Mouse (Mus musculus): ENCODE measurements around the gene Gm11985. TPM values are rescaled to one million over a fixed set of nuclear protein-coding genes. Genes with fewer than 3 reads are reported as not detected.
"Not testable (repeated sequence)": the region's sequence is repeated elsewhere in the genome, so short reads cannot be mapped to it uniquely, and the experiment has no call there.

Gm11985 gene
- not detected in 2 replicates for polyA plus RNA-seq (2015; fragmentation: Nextera tagmentation; extraction: Ambion mirVana)

DNA sequence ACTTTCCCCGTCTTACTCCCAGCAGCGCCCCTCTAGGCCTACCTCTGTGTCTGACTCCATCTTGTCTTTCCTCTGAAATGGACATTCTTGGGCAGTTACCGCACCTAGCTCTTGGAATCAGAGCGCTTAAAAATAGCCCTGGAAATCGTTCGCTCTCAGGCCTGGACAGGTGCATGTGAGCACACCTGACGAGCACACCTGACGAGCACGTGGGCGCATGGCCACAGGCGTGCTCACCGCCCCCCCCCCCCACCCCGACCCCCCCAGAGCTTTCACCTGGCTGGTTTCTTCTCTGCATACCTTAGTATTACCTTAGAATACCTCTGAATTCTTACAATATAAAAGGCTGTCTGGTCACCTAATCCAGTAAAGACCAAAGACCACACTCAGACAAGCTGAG lies at the start of gene Gm11985:
Gene Gm11985 (minus strand): TSS at position 101 of the 400 bp plus-strand sequence.
- DNase-seq (ENCODE audit: low spot score), result no peak

DNA sequence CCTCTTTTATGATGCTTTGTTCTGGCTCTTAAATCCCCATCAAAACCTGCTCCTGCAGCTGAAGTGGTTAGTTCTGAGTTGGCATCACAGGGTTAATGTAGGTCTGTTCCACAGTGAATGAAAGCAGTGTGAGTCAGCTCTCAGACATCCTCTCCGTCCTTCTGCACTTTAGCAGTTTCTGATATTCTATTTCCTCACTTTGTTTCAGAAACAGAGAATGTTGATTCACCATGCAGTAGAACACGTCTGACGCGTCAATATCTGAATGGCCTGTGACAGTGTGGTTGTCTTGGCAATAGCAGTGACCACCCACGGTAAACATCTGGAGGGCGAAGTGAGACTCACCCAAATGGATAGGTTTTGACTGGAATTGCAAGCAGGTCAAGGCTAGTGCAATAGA lies 49.3 kb upstream of the Gm11985 start:
- DNase-seq (ENCODE audit: low spot score), result no peak

DNA sequence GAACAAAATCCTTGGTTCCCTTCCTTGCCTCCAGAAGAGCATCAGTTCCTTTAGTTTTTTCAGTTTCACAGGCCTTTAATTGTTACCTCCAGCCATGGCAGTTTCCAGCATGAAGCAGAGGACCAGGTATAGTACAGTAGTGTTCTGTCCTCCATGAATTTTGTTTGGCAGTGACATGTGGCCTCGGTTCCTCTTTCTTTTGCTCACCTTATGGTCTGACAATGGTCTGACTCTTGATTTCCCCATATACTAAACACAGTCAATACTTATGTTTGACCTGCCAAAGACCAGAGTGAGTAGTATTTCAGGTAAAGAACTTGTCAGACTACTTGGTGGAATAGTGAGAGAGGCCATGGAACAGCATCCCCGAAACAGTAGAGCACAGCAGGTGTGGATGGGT lies 48.4 kb upstream of the Gm11985 start:
- DNase-seq (ENCODE audit: low spot score), result no peak

DNA sequence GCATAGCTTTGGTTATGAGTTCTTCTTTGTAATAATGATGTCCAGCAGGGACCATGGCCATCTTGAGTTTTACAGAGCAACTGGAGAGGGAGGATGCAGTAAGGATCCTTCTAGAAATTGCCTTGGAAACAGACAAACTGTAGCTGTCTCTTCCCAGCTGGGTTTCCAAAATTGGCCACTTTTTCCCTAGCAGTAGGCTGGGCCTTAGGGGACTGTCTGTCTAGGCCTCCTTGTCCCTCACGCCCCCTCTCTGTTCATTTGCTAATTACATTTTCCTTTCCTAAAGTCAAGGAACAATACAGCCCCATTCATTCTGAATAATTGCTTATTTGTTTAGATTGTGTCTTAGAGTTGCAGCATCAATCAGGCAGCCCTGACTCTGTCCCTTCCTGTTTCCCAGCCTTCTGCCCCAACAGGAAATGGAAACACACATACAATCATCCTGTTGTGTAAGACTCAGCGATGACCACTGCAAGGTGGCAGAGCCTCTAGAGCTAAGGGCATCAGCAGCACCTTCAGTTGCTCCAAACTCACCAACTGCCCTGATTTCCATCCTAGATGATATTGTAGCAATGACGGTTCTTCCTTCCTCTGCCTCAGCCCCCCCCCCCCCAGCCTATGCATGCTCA lies 46.7 kb upstream of the Gm11985 start:
- DNase-seq (ENCODE audit: low spot score), result no peak

DNA sequence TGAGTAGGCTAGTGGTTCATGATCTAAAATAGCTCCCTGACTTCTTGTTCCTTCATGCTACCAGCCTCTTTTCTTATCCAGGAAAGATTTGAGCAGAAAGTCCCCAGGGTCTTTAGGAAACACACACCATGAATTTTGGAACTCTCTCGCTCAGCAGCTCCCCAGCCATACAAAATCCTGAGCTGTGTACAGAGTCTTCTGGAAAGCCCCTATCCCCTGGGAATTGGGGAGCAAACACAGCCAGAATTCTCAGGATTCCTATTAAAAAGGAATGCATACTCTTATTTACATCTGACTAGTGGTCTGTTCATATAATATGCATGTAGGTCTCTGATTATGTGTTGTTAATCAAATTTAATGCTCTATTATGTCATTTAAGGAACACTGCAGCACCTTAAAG lies 46.1 kb upstream of the Gm11985 start:
- no peak for DNase-seq (ENCODE audit: low spot score)

DNA sequence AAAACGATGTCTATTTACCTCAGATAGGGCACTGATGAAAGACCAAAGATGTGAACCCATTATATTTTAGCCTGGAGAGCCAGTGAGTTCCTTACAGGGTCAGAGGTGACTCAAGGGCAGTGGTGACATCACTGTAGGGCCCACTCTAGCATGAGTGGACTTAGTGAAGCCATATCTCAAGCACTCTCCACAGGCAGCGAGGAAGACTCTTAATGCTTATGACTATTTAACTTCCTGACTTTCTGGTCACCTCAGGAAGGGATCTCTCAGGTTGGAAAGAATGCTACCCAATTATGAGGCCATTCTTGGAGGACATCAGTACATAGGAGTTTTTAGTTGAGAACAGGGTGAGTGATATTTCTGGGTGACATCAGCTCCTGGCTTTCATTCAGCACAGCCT lies 45.0 kb upstream of the Gm11985 start:
- no peak for DNase-seq (ENCODE audit: low spot score)

DNA sequence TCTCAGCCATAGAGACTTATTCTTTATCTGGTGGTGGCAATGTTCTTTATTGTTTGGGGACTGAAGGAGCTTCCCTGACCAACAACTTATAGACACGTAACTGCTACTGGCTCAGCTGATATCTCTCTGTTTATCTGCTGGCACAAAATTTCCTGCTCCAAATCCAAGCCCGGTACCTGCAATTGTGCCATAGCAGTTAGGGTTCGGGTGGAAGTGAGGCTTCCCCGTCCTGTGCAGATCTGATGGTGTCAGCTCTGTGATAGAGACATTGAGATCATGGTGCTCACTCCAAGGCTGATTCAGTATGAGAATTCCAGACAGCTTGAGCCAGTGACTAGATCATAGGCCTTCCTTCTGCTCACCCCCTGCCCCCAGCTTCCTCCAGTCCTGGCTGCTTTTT lies 43.6 kb upstream of the Gm11985 start:
- no peak for DNase-seq (ENCODE audit: low spot score)

DNA sequence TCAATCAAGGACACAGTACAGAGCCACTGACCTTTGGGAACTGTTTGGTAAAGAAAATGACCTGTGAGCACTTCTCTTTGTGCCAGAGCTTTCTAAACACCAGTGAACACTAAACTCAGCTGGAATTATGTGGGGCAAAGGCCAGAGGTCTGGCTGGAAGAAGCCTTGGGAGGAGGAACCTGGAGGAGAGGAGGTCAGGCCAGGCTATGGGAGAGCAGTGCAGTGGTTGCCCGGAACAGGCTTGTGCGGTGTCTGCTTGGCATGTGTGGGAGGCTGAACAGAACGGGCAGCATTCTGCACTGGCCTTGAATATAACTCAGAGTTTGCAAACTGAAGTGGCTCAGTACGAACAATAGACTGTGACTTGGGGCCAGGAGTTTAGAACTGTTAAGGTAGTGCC lies 41.6 kb upstream of the Gm11985 start:
- DNase-seq (ENCODE audit: low spot score), result no peak

DNA sequence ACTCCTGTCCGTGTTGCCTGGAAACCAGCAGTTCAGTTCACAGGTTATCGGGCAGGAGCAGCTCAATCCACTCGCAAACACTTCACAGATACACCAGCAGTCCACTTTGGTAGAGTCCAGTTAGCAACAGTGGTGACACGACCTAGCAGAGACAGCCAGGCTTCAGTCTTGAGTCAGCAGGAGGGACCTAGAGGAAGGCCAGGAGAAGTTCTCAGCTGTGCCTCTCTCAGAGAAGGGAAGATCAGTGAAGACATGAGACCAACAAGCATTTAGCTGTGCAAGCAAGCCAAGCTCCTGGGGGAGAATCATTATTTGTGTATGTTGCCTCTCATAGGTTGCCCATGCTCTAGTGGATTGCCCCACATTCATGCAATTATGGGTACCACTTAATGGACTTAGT lies 39.7 kb upstream of the Gm11985 start:
- DNase-seq (ENCODE audit: low spot score), result no peak

DNA sequence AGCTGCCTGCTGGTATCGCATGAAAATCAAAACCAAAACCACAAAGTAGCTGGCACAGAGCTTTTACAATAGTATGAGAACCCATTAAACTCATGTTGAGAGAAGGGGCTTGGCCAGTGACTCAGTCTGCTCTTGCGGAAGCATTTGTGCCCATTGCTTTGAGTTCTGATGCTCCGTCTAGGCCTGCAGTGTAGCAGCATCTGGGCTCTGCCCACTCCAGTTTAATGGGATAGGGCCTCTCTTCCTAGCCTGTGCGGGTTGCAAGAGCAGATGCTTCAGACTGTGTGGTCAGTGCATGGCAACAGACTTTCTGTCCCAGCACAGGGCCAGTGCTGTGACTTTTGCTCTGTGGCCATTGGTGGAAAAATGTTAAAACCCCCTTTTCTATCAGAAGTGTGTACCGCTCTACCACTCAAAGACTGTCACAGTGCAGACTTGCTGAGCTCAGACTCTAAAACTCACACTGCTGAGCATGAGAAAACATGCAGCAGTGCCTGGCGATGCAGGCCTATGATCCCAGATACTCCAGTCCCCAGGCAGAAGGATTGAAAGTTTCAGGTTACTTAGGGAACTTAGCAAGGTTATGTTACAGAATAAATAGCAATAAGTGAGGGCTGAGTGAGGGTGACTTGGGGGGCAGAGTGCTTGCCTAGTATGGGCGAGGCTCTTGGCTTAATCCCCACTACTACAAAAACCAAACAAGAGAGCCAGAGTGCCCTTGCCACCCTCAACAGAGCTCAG lies 38.6 kb upstream of the Gm11985 start:
- DNase-seq (ENCODE audit: low spot score), result no peak

DNA sequence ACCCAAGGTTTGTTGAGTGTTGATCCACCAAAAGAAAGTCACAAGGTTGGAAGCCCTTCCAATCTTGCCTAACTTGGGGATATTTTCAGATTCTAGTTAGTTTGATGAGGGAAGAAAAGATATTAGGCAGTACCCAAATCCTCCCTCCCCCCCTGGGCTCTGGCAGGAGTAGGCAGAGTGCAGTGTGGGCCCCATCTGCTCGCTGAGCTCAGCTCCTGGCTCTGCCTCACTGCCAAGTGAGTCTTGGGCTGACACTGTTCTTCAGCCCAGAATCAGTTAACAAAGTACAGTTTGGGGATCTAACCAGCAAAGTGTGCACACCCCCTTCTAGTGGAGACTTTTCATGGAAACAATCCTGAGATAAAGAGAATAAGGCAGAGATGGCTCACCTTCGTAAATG lies 37.8 kb upstream of the Gm11985 start:
- no peak for DNase-seq (ENCODE audit: low spot score)

DNA sequence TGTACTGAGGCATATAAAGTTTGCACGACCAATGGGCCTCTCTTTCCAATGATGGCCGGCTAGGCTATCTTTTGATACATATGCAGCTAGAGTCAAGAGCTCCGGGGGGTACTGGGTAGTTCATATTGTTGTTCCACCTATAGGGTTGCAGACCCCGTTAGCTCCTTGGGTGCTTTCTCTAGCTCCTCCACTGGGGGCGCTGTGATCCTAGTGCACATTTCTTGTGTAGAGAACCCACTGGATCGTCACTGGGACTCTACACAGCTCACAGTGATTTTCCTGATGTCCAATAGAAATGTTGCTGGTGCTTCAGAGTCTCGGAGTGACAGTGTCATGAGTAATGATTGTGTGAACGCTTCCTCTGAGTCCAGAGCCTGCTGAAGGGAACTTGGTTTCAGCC lies 33.5 kb upstream of the Gm11985 start:
- DNase-seq (ENCODE audit: low spot score), result not testable (repeated sequence)

DNA sequence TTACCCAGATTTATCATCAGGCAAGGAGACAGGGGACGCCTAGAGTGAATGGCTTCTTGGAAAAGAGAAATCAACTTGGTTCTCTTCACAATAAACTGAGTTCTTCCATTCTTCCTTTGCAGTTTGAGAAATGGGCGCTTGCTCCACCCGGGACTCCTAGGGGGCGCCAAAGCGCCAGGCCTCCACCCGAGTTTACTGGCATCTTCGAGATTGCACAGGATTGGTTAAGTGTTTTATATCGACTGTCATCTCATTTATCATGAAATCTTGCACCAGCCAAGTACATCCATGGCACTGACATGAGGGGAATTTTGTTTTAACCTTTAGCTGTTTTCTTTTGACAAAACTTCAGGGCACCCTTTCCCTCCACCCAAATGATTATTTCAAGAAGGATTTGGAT lies 27.3 kb upstream of the Gm11985 start:
- peak; percentile 42 for DNase-seq (ENCODE audit: low spot score)

DNA sequence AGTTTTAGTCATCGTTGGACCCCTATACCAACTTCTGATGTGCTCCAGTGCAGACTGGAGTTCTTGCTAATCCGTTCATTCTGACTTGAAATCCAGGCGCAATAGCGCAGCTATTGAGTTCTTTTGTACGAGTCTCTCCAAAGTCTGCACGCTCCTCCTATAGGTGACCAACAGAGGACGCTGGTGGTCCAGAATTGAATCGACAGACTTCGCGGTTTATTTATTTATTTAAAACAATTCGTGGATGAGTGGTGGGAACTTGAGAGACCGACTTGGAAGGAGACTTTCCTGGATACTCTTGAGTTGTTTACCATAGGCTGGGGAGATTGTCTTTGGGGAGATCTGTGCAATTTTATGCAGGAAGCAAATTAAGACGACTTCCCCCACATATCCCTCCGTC lies 26.4 kb upstream of the Gm11985 start:
- DNase-seq (ENCODE audit: low spot score), result no peak

DNA sequence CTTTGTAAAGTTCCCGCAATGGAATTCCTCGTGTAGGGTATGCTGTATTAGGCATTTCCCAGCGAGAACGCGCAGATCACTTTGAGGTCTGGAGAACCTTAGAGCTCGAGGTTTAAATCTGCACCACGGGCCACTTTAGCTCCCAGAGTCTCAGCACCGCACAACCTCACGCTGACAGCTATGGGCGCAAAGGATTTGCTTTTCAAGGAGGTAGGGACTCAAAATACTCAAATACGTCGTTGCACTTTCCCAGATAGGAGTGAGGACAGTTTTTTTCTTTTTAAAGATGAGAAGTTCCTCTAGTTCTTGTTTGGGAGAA lies 25.9 kb upstream of the Gm11985 start:
- DNase-seq (ENCODE audit: low spot score), result no peak

DNA sequence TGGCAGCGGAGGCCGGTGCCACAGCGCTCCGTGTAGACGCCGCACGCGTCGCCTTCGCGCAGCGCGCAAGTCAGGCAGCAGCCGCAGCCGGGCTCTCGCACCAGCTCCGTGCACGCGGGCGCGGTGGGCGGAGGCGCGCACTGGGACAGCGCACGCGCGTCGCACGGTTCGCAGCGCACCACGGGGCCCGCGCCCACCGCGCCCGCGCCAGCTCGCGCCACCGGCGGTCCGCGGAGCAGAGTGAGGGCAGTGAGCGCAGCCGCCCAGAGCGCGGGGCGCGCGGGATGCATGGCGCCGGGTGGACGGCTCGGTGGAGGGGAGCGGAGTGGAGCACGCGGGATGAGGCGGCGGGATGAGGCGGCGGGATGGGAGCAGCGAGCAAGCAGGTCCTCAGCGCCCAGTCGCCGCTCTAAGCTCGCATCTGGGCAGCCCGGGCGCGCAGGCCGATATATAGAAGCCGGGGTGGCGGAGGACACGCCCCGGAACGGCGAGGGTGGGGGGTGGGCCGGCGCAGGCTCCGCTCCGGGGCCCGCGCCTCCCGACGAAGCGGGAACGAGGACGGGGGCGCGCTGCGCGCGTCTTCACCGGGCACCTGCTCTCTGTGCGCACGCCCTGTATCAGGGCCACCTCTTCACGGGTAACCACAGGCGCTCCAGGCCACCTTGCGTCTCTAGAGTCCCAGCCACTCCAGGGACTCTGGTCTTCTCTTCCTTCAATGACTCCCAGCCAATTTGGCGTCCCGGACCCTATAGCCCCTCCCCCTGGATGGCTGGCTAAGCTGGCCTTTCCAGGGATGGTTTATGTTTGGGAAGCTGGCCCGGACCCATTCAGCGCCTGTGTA lies 25.4 kb upstream of the Gm11985 start, which contains the start of gene Igfbp3:
Gene Igfbp3 (minus strand): TSS at position 423 of the 841 bp plus-strand sequence.
- DNase-seq (ENCODE audit: low spot score), result peak; percentile 9

DNA sequence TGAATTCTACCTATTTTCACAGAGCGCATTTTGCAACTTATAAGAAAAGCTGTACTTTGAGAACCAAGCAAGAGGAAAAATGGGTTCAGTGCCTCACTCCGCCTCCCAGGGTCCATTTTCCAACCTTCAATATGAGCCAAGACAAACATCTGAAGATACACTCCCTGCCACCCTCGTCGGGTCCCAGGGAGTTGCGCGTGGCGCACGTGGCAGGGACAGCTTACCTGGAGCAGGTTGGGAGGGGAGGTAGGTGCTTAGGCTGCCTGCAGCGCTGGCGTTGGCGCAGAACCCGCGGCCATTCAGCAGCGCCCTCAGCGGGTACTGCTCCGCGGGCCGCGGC lies 24.8 kb upstream of the Gm11985 start:
- no peak for DNase-seq (ENCODE audit: low spot score)

DNA sequence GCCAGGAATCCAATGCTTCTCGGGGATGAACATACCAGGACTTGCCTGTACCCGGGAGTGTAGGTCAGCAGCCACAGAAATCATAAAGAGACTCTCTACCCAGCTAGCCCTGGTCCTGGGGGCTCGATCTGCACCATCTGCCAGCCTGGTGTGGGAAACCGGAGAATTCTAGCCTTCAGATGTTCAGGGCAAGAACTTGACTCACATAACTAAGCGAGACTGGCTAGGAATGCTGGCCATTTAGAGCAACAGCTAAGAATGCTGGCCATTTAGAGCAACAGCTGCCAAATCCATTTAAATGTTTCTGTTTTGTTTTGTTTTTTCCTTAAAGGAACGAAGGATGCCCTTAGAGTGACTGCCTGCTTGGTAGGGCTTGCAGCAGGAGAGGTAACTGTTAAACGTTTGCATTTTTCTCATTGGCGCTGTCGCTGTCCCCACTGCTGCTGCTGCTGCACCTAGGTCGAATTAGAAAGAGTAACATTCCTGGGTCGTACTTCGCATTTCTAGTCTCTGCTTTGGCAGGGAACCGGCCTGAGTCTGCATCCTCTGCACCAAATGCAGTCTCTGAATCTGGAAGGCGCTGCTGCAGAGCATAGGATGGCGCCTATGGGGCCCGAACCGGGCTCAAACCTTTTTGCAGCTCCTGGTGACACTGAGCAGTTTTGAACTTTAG lies 23.9 kb upstream of the Gm11985 start:
- DNase-seq (ENCODE audit: low spot score), result no peak

DNA sequence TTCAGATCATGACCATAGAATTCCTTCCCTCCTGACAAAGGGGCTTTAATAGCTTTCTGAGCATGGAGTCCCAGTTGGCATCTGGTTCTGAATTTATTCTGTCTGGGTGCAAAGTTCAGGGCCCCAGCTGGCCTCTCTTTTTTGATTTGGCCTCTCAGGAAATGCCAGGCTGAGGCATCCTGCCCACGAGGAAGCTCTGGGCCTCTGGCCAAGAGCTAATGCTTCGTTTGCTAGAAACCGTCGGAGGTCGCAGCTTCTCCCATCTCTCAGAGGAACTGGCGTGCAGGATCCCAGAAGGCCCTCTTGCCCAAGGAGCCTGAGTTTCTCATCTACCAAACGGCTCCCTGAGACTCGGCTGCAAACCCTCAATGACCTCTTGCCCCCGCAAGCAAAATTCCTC lies 22.8 kb upstream of the Gm11985 start:
- no peak for DNase-seq (ENCODE audit: low spot score)

DNA sequence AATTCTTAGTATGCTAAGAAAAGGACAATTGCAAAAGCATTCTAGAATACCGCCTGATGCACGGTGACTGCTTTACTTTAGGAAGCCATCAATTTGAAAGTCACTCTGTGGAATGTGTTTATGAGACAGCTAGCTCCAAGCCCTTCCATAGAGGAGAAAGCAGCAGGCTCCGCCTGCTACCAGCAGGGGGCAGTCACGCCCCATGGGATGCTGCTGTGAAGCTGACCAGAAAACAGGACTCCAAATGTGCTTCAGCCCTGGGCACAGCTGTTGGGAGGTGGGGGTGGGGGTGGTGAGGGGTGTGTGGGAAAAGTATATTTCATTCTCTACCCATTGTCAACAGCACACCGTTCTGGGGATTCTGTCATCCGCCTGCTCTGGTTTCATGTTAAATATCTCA lies 22.0 kb upstream of the Gm11985 start:
- peak; percentile 54 for DNase-seq (ENCODE audit: low spot score)

DNA sequence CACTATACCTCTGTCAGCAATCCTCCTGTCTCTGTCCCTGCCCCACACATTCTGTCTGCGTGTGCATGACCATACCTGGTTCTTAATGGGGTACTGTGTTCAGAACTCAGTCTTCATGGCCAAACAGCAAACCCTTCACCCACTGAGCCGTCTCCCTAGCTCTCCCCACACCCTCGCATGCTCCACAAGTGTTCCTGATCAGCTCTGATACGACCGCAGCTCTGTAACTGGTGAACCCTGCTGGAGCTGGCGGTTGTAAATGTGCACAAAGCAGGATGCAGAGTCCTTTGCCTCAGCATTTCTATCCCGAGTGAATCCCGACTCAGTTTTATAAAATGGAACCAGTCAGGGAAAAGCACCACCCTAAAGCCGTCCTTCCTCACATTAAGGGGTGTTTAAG lies 15.5 kb upstream of the Gm11985 start:
- DNase-seq (ENCODE audit: low spot score), result no peak

DNA sequence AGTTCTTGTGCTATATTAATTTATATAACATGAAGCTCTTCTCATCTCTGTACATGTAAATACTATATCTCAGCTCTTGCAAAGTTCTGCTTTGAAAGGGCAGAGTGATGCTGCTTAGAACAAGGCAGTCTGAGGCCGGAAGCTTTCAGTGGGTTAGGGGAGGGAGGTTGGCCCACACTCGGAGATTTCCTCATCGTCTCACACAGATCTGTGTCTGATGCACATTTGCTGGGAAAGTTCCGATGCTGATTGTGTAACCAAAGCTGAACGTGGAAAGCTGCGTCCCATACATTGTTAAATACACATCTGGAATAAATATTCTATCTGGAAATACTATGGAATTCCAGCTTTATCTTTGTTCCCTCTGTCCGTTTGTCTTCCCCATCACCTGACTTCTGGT lies 13.8 kb upstream of the Gm11985 start:
- DNase-seq (ENCODE audit: low spot score), result no peak

Measured in thymus, postnatal 0 days (tissue).